Mouse (Mus musculus) kidney, postnatal 36 days (tissue): Measurements from ENCODE around the gene Iqcg.
"Not testable (repeated sequence)": the region's sequence is repeated elsewhere in the genome, so short reads cannot be mapped to it uniquely, and the experiment has no call there.

ENCODE experiments used
- DNase-seq, 2 experiments: peaks; one replicate each; pipeline ENCODE4 v3.0.0; 2021 to 2022; ENCODE audit warnings: mixed read lengths in 2 of 2

Iqcg gene

GRCm38 (mm10) chr16:33056095-33056785 lies at the start of gene Iqcg, which contains the start of gene Rpl35a:
Iqcg (minus strand) TSS chr16:33056218.
Rpl35a (plus strand) TSS chr16:33056453.
- DNase-seq: peak; percentile 90 to 95

GRCm38 (mm10) chr16:33085666-33086065 lies 29.6 kb upstream of the Iqcg start:
- DNase-seq: peak in 1 of 2 experiments; percentile 46

- no peak for DNase-seq
Measured at GRCm38 (mm10) chr16:33083996-33084395, 28.0 kb upstream of the Iqcg start.

GRCm38 (mm10) chr16:33082951-33083350 lies 26.9 kb upstream of the Iqcg start:
- DNase-seq: no peak

- DNase-seq: no peak
Measured at GRCm38 (mm10) chr16:33080063-33080462, 24.0 kb upstream of the Iqcg start.

GRCm38 (mm10) chr16:33077069-33077627 lies 21.1 kb upstream of the Iqcg start:
- no peak for DNase-seq

GRCm38 (mm10) chr16:33076078-33076477 lies 20.1 kb upstream of the Iqcg start:
- no peak for DNase-seq

- no peak for DNase-seq
Measured at GRCm38 (mm10) chr16:33074967-33075366, 18.9 kb upstream of the Iqcg start.

GRCm38 (mm10) chr16:33072871-33073557 lies 17.0 kb upstream of the Iqcg start:
- no peak for DNase-seq

GRCm38 (mm10) chr16:33070928-33071327 lies 14.9 kb upstream of the Iqcg start:
- no peak for DNase-seq

- DNase-seq: no peak
Measured at GRCm38 (mm10) chr16:33064636-33065035, 8.6 kb upstream of the Iqcg start.

GRCm38 (mm10) chr16:33063267-33063666 lies 7.2 kb upstream of the Iqcg start:
- DNase-seq: no peak

GRCm38 (mm10) chr16:33062682-33063131 lies 6.7 kb upstream of the Iqcg start:
- DNase-seq: peak; percentile 53 to 79

GRCm38 (mm10) chr16:33062024-33062681 lies 6.1 kb upstream of the Iqcg start, which contains the start of gene Lmln:
Lmln (plus strand) TSS chr16:33062521.
- DNase-seq: peak; percentile 93 to 96

GRCm38 (mm10) chr16:33061400-33061799 lies 5.4 kb upstream of the Iqcg start:
- DNase-seq: no peak

- DNase-seq: no peak
Measured at GRCm38 (mm10) chr16:33060926-33061325, 4.9 kb upstream of the Iqcg start.

GRCm38 (mm10) chr16:33059471-33059870 lies 3.5 kb upstream of the Iqcg start:
- DNase-seq: no peak

- not testable (repeated sequence) for DNase-seq
Measured at GRCm38 (mm10) chr16:33058656-33059055, 2.6 kb upstream of the Iqcg start.

- no peak for DNase-seq
Measured at GRCm38 (mm10) chr16:33058033-33058432, 2.0 kb upstream of the Iqcg start.

GRCm38 (mm10) chr16:33056786-33057185 lies 768 bp upstream of the Iqcg start:
- DNase-seq: peak; percentile 33 to 59

- DNase-seq: no peak
Measured at GRCm38 (mm10) chr16:33055655-33056054, 363 bp downstream of the Iqcg start.

GRCm38 (mm10) chr16:33054927-33055326 lies 1.1 kb downstream of the Iqcg start:
- DNase-seq: not testable (repeated sequence)

- no peak for DNase-seq
Measured at GRCm38 (mm10) chr16:33053141-33053540, 2.9 kb downstream of the Iqcg start.
